Mouse (Mus musculus): ENCODE measurements around the gene Th. TPM values are rescaled to one million over a fixed set of nuclear protein-coding genes. Genes with fewer than 3 reads are reported as not detected.

Th gene
- polyA plus RNA-seq, 1 experiment = not detected

- Histone ChIP-seq H3K27me3 (ENCODE audit: control insufficient read depth, insufficient read depth, insufficient read length) (peaks cover 39% of the 10 kb centered on the region), H3K79me3 (ENCODE audit: low read depth) (no peaks in the 10 kb centered on the region), H3K36me3 (ENCODE audit: control insufficient read depth, insufficient read depth) (no peaks in the 10 kb centered on the region), H3K4me3 (ENCODE audit: insufficient read depth, poor library complexity, severe bottlenecking) (no peak overlapping the region), H3ac (ENCODE audit: control insufficient read depth, insufficient read length, low read depth) (no peak overlapping the region), H3K79me2 (ENCODE audit: control insufficient read depth, insufficient read depth) (no peaks in the 10 kb centered on the region)
- TF ChIP-seq USF1 (IDR thresholded peaks at IDR 0.05; ENCODE audit: low read depth) (no peak), CTCF (IDR thresholded peaks at IDR 0.05; ENCODE audit: control insufficient read depth, insufficient read depth, insufficient read length) (no peak), FOSL1 (IDR thresholded peaks at IDR 0.05; ENCODE audit: insufficient read depth, low read length, poor library complexity, severe bottlenecking) (no peak), CEBPB (IDR thresholded peaks at IDR 0.05; ENCODE audit: low read depth) (no peak), MYOD1 (IDR thresholded peaks at IDR 0.05; ENCODE audit: control insufficient read depth, insufficient read length, low read depth) (no peak), MAX (IDR thresholded peaks at IDR 0.05) (no peak), MYOG (IDR thresholded peaks at IDR 0.05; ENCODE audit: control insufficient read depth, extremely low read depth, insufficient read length) (no peak)
Observed at GRCm38 (mm10) chr7:142899872-142900271, 31.1 kb downstream of the Th start.

- H3K27me3 ChIP-seq (ENCODE audit: control insufficient read depth, insufficient read depth, insufficient read length) = peaks cover 39% of the 10 kb centered on the region
- no peak overlapping the region for H3K4me3 ChIP-seq (ENCODE audit: insufficient read depth, poor library complexity, severe bottlenecking)
- H3K79me3 ChIP-seq (ENCODE audit: low read depth) = no peaks in the 10 kb centered on the region
- no peak for TF ChIP-seq MAX (IDR thresholded peaks at IDR 0.05)
- H3K36me3 ChIP-seq (ENCODE audit: control insufficient read depth, insufficient read depth) = no peaks in the 10 kb centered on the region
- no peaks in the 10 kb centered on the region for H3K79me2 ChIP-seq (ENCODE audit: control insufficient read depth, insufficient read depth)
- no peak overlapping the region for H3ac ChIP-seq (ENCODE audit: control insufficient read depth, insufficient read length, low read depth)
Observed at GRCm38 (mm10) chr7:142897471-142897870, 33.5 kb downstream of the Th start.

GRCm38 (mm10) chr7:142895901-142896665, 34.8 kb downstream of the Th start:
- Histone ChIP-seq H3ac (ENCODE audit: control insufficient read depth, insufficient read length, low read depth) (no peak overlapping the region), H3K79me3 (ENCODE audit: low read depth) (no peaks in the 10 kb centered on the region), H3K36me3 (ENCODE audit: control insufficient read depth, insufficient read depth) (no peaks in the 10 kb centered on the region), H3K27me3 (ENCODE audit: control insufficient read depth, insufficient read depth, insufficient read length) (peaks cover 39% of the 10 kb centered on the region), H3K79me2 (ENCODE audit: control insufficient read depth, insufficient read depth) (no peaks in the 10 kb centered on the region), H3K4me3 (ENCODE audit: insufficient read depth, poor library complexity, severe bottlenecking) (no peak overlapping the region)
- TF ChIP-seq MAX (IDR thresholded peaks at IDR 0.05) (no peak), MYOG (IDR thresholded peaks at IDR 0.05; ENCODE audit: control insufficient read depth, extremely low read depth, insufficient read length) (no peak), MYOD1 (IDR thresholded peaks at IDR 0.05; ENCODE audit: control insufficient read depth, insufficient read length, low read depth) (no peak), FOSL1 (IDR thresholded peaks at IDR 0.05; ENCODE audit: insufficient read depth, low read length, poor library complexity, severe bottlenecking) (no peak), CTCF (IDR thresholded peaks at IDR 0.05; ENCODE audit: control insufficient read depth, insufficient read depth, insufficient read length) (no peak), USF1 (IDR thresholded peaks at IDR 0.05; ENCODE audit: low read depth) (no peak), CEBPB (IDR thresholded peaks at IDR 0.05; ENCODE audit: low read depth) (no peak)

- H3ac ChIP-seq (ENCODE audit: control insufficient read depth, insufficient read length, low read depth) = no peak overlapping the region
- H3K79me2 ChIP-seq (ENCODE audit: control insufficient read depth, insufficient read depth) = no peaks in the 10 kb centered on the region
- H3K27me3 ChIP-seq (ENCODE audit: control insufficient read depth, insufficient read depth, insufficient read length) = peaks cover 35% of the 10 kb centered on the region
- no peaks in the 10 kb centered on the region for H3K36me3 ChIP-seq (ENCODE audit: control insufficient read depth, insufficient read depth)
- no peaks in the 10 kb centered on the region for H3K79me3 ChIP-seq (ENCODE audit: low read depth)
- no peak overlapping the region for H3K4me3 ChIP-seq (ENCODE audit: insufficient read depth, poor library complexity, severe bottlenecking)
- no peak for TF ChIP-seq MYOG (IDR thresholded peaks at IDR 0.05; ENCODE audit: control insufficient read depth, extremely low read depth, insufficient read length)
- TF ChIP-seq USF1 (IDR thresholded peaks at IDR 0.05; ENCODE audit: low read depth) = no peak
Observed at GRCm38 (mm10) chr7:142895223-142895840, 35.6 kb downstream of the Th start.

- TF ChIP-seq MAX (IDR thresholded peaks at IDR 0.05) (no peak), MYOD1 (IDR thresholded peaks at IDR 0.05; ENCODE audit: control insufficient read depth, insufficient read length, low read depth) (no peak), CTCF (IDR thresholded peaks at IDR 0.05; ENCODE audit: control insufficient read depth, insufficient read depth, insufficient read length) (peak; percentile 68), CEBPB (IDR thresholded peaks at IDR 0.05; ENCODE audit: low read depth) (no peak)
- no peak overlapping the region for H3ac ChIP-seq (ENCODE audit: control insufficient read depth, insufficient read length, low read depth)
- no peak overlapping the region for H3K4me3 ChIP-seq (ENCODE audit: insufficient read depth, poor library complexity, severe bottlenecking)
- no peaks in the 10 kb centered on the region for H3K79me3 ChIP-seq (ENCODE audit: low read depth)
- H3K79me2 ChIP-seq (ENCODE audit: control insufficient read depth, insufficient read depth) = no peaks in the 10 kb centered on the region
- no peaks in the 10 kb centered on the region for H3K36me3 ChIP-seq (ENCODE audit: control insufficient read depth, insufficient read depth)
- peaks cover 35% of the 10 kb centered on the region for H3K27me3 ChIP-seq (ENCODE audit: control insufficient read depth, insufficient read depth, insufficient read length)
Observed at GRCm38 (mm10) chr7:142894669-142895068, 36.3 kb downstream of the Th start.

All from C2C12 (cell line).